Mouse (Mus musculus) heart, embryonic 11.5 days (tissue): ENCODE measurements around the gene Tmem51. TPM values are rescaled to one million over a fixed set of nuclear protein-coding genes. Genes with fewer than 3 reads are reported as not detected.

Source experiments
- ATAC-seq: fragments of 200-750 bp; cut with Nextera tagmentation; replicated peaks from 2 replicates; pipeline ENCODE4 v1.8.0; 2017; ENCODE audit warnings: moderate library complexity; ENCODE audit not compliant: insufficient number of reproducible peaks, low FRiP score, low TSS enrichment
- H3K27ac ChIP-seq: fragments of 300-500 bp; sonication (generic); 2 replicates; pipeline ENCODE4 v1.5.1; 2014; ENCODE audit warnings: mild to moderate bottlenecking, low read depth, low read length
- H3K27me3 ChIP-seq: fragments of 300-500 bp; sonication (generic); 2 replicates; pipeline ENCODE4 v1.6.1; 2014; ENCODE audit warnings: mild to moderate bottlenecking, low read length, mixed read lengths; ENCODE audit not compliant: control insufficient read depth, insufficient read depth
- H3K36me3 ChIP-seq: fragments of 300-500 bp; sonication (generic); 2 replicates; pipeline ENCODE4 v1.6.1; 2014; ENCODE audit warnings: mild to moderate bottlenecking, low read length, moderate library complexity, mixed read lengths; ENCODE audit not compliant: control insufficient read depth, insufficient read depth
- H3K4me1 ChIP-seq: fragments of 300-500 bp; sonication (generic); 2 replicates; pipeline ENCODE4 v1.6.1; 2014; ENCODE audit warnings: low read length; ENCODE audit not compliant: control insufficient read depth, insufficient read depth
- H3K4me2 ChIP-seq: fragments of 300-500 bp; sonication (generic); 2 replicates; pipeline ENCODE4 v1.6.1; 2014; ENCODE audit warnings: mild to moderate bottlenecking, moderate library complexity
- H3K4me3 ChIP-seq: fragments of 300-500 bp; sonication (generic); 2 replicates; pipeline ENCODE4 v1.5.1; 2014; ENCODE audit warnings: low read depth, low read length
- H3K9ac ChIP-seq: fragments of 300-500 bp; sonication (generic); 2 replicates; pipeline ENCODE4 v1.6.1; 2014; ENCODE audit warnings: mild to moderate bottlenecking, low read depth, low read length, moderate library complexity
- H3K9me3 ChIP-seq: fragments of 300-500 bp; sonication (generic); replicated peaks from 2 replicates; pipeline ENCODE4 v1.6.1; 2016; ENCODE audit warnings: low read length; ENCODE audit not compliant: control insufficient read depth
- WGBS: fragments of 180-500 bp; shearing (Covaris S2); extraction: QIAGEN DNeasy Blood & Tissue Kit; methylation state at CpG from one replicate; pipeline ENCODE4 v1.1.7; 2014; ENCODE audit not compliant: insufficient replicate concordance; 5-methylcytosine and 5-hydroxymethylcytosine counted together
- polyA plus RNA-seq: library from polyadenylated mRNA; unstranded; fragments of >200 nt; fragmentation: Nextera tagmentation; extraction: Ambion mirVana; gene quantifications from 2 replicates; pipeline ENCODE4 v1.2.1, GENCODE M21; 2014

Tmem51 gene
- polyA plus RNA-seq, 1 experiment from 2014 or later = 21.9 TPM

DNA sequence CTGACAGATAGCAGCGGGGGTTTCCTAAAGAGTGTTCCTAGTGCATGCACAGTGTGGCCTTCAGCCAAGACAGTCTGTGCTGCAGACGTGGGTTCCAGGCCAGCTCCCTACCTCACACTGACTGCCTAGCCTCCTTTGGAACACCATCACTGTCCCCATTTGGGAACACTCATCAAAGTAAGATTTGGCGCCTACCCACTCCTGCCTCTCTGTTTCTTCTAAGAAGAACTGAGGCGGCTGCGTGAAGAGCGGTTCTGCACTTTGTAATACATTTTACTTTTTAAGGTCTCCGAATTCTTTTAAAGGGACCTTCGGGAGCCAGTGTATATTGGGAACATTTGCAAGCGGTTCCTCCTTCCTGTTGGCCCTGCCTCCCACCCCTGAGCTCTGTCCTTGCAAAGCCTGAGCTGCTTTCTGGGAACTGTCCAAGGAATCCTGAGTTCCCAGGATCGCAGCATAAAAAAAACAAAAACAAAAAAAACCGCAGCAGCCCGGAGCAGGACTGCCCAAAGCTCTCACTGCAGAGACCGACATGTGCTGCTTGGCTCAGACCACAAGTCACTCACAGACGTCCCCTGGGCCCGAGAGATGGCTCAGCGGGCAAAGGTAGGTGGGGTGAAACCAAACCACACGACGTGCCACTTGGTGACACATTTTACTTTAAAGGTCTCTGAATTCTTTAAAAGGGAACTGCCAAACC lies 6.4 kb downstream of the Tmem51 start:
- ATAC-seq = no peak
- Histone ChIP-seq H3K9ac (no peak overlapping the region), H3K4me3 (no peak overlapping the region)

DNA sequence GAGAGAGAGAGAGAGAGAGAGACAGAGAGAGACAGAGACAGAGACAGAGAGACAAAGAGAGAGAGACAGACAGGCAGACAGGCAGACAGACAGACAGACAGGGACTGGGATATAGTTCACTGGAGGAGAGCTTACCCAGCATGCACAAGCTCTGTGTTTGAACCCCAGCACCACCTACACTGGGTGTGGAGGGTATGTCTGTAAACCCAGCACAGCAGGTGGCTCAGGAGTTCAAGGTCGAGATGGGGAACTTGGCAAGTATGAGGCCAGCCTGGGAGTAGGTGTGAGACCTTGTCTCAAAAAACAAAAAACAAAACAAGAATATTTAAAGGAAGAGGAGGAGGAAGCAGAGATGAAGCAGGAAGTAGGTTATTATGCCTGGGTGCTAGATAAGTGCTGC lies 7.2 kb downstream of the Tmem51 start:
- Histone ChIP-seq H3K36me3 (no peaks in the 10 kb centered on the region), H3K9ac (no peak overlapping the region), H3K4me1 (peaks cover 47% of the 10 kb centered on the region), H3K4me2 (no peak overlapping the region), H3K9me3 (no peaks in the 10 kb centered on the region), H3K4me3 (no peak overlapping the region), H3K27ac (no peak overlapping the region), H3K27me3 (no peaks in the 10 kb centered on the region)
- 43% methylated on average over 1 of the region's 1 CpGs for WGBS
- no peak for ATAC-seq

More for the DNA sequence above, 6.4 kb downstream of the Tmem51 start:
- Histone ChIP-seq H3K36me3 (no peaks in the 10 kb centered on the region), H3K27me3 (0 out of 2 replicates have a peak, but pooled peaks cover 3% of the 10 kb centered on the region), H3K4me1 (peaks cover 54% of the 10 kb centered on the region), H3K4me2 (peak overlapping the region; percentile 35), H3K9me3 (no peaks in the 10 kb centered on the region), H3K27ac (0 out of 2 replicates have a peak overlapping the region, but pooled peaks have one; percentile 29)
- WGBS = 27% methylated on average over 18 of the region's 18 CpGs

- no peaks in the 10 kb centered on the region for H3K27me3 ChIP-seq
- peaks cover 46% of the 10 kb centered on the region for H3K4me1 ChIP-seq
- H3K9ac ChIP-seq = no peak overlapping the region
- no peak overlapping the region for H3K4me3 ChIP-seq
- 0 out of 2 replicates have a peak overlapping the region, but pooled peaks have one; percentile 10 for H3K27ac ChIP-seq
- H3K4me2 ChIP-seq = no peak overlapping the region
- 72% methylated on average over 11 of the region's 11 CpGs for WGBS
- no peaks in the 10 kb centered on the region for H3K9me3 ChIP-seq
- no peaks in the 10 kb centered on the region for H3K36me3 ChIP-seq
- ATAC-seq = no peak
These were observed 8.2 kb downstream of the Tmem51 start for GRCm38 (mm10) chr4:142075931-142076330.

DNA sequence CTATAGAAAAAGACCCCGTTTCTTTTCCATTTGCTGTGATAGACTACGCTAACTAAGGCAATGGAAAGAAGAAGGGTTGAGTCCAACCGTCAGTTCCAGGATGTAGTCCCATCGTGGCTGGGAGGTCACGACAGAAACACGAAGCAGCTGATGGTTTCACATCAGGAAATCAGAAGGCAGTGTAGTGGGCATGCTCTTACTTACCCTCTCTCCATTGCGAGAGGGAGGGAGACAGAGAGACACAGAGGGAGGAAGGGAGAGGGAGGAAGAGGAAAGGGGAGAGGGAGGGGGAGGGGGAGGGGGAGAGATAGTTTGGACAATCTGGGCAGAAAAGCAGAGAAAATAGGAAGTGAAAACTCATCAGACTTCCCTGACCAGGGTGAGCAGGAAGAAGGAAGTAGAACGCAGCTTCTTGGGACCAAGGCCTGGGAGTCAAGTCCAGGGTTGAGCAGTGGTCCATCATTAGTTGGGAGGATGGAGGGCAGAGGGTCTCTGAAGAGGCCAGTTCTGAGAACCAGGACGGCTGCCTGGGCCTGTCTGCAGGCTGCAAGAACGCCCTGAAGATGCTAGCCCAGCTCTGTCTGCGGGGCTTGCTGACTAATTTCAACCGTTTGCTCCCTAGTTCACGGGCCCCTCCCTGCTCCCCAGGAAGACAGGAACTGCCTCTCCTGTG lies 9.9 kb downstream of the Tmem51 start:
- Histone ChIP-seq H3K4me2 (no peak overlapping the region), H3K9ac (no peak overlapping the region), H3K36me3 (no peaks in the 10 kb centered on the region), H3K4me1 (peaks cover 34% of the 10 kb centered on the region), H3K9me3 (no peaks in the 10 kb centered on the region), H3K27ac (no peak overlapping the region), H3K4me3 (no peak overlapping the region), H3K27me3 (no peaks in the 10 kb centered on the region)
- 41% methylated on average over 13 of the region's 13 CpGs for WGBS
- no peak for ATAC-seq

GRCm38 (mm10) chr4:142071243-142071991 lies 12.7 kb downstream of the Tmem51 start:
- no peaks in the 10 kb centered on the region for H3K9me3 ChIP-seq
- H3K9ac ChIP-seq = no peak overlapping the region
- H3K27me3 ChIP-seq = no peaks in the 10 kb centered on the region
- no peak overlapping the region for H3K4me3 ChIP-seq
- H3K4me1 ChIP-seq = peaks cover 25% of the 10 kb centered on the region
- H3K27ac ChIP-seq = no peak overlapping the region
- H3K36me3 ChIP-seq = no peaks in the 10 kb centered on the region
- 22% methylated on average over 18 of the region's 18 CpGs for WGBS
- no peak for ATAC-seq
- no peak overlapping the region for H3K4me2 ChIP-seq

DNA sequence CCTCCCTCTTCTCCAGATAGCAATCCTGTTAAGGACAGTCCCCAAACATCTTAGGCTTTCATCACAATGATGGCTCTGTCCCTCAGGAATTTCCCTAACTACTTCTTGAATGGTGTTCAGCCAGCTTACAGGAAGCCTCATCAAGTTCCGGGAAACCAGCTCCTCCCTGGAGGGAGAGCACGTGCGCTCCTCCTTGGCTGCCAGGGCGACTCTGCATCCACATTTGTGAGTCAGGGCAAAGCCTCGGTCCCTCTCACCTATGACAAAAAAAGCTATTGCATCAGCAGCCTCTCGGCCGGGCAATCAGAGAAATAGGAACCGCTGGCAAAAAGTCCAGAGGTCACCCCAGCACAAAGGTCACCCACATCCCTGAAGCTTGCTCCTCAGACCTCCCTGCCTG lies 13.3 kb downstream of the Tmem51 start:
- no peak overlapping the region for H3K4me2 ChIP-seq
- WGBS = 14% methylated on average over 8 of the region's 8 CpGs
- H3K4me1 ChIP-seq = peaks cover 30% of the 10 kb centered on the region
- ATAC-seq = no peak
- H3K4me3 ChIP-seq = no peak overlapping the region
- H3K36me3 ChIP-seq = no peaks in the 10 kb centered on the region
- no peaks in the 10 kb centered on the region for H3K9me3 ChIP-seq
- no peaks in the 10 kb centered on the region for H3K27me3 ChIP-seq
- H3K27ac ChIP-seq = no peak overlapping the region
- H3K9ac ChIP-seq = no peak overlapping the region

GRCm38 (mm10) chr4:142068899-142069812 lies 14.9 kb downstream of the Tmem51 start:
- H3K27ac ChIP-seq = no peak overlapping the region
- H3K9ac ChIP-seq = no peak overlapping the region
- H3K27me3 ChIP-seq = no peaks in the 10 kb centered on the region
- no peak overlapping the region for H3K4me3 ChIP-seq
- H3K4me2 ChIP-seq = no peak overlapping the region
- WGBS = 47% methylated on average over 18 of the region's 18 CpGs
- no peaks in the 10 kb centered on the region for H3K9me3 ChIP-seq
- no peak for ATAC-seq
- peaks cover 23% of the 10 kb centered on the region for H3K4me1 ChIP-seq
- no peaks in the 10 kb centered on the region for H3K36me3 ChIP-seq

DNA sequence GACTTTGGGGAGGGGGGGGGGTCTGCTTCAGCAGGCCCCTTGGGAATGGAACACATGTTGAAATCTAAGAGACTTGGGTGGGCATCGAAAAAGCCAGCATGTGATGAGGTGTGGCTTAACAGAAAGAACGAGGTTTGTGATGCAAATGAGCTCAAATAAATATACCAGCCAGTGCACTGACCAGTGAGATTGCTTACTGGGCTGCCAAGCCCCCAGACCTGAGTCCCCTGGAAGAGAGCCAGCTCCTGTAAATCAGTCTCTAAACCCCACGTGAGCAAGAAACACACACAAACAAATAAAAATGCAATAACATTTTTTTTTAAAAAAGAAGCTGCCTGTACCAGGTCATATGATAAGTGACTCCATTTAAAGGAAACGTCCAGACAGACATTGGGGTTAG lies 17.5 kb downstream of the Tmem51 start:
- ATAC-seq = no peak
- no peaks in the 10 kb centered on the region for H3K36me3 ChIP-seq
- H3K4me2 ChIP-seq = no peak overlapping the region
- no peak overlapping the region for H3K9ac ChIP-seq
- H3K4me3 ChIP-seq = no peak overlapping the region
- H3K9me3 ChIP-seq = no peaks in the 10 kb centered on the region
- H3K27ac ChIP-seq = no peak overlapping the region
- WGBS = 65% methylated on average over 4 of the region's 4 CpGs
- H3K4me1 ChIP-seq = peaks cover 25% of the 10 kb centered on the region
- H3K27me3 ChIP-seq = no peaks in the 10 kb centered on the region
